8 mouse cellular contexts compared by ENCODE assay signal in genomic region chr2:181379778-181380177, GRCm38 (mm10). TPM values are rescaled to one million over a fixed set of nuclear protein-coding genes. Genes with fewer than 3 reads are reported as not detected.
DNase-seq lines count a peak whose midpoint lies in the region; ATAC-seq and TF ChIP-seq lines count a peak whose summit lies in the region.

TSS of gene Lime1 (plus strand) at chr2:181380078.

- TF ChIP-seq CTCF in left cerebral cortex, adult 2 months (IDR thresholded peaks at IDR 0.05), result no peak
- TF ChIP-seq CTCF in brain, embryonic 14.5 days (IDR thresholded peaks at IDR 0.05; ENCODE audit: borderline replicate concordance, extremely low read depth, insufficient read depth, insufficient read length), result no peak

- H3K4me1 ChIP-seq in hindbrain, embryonic 11.5 days (replicated peaks; ENCODE audit: control insufficient read depth, insufficient read depth, low read length), result no peaks in the 10 kb centered on the region

- no peak within 1 kb of the TSS for H3K9ac ChIP-seq in hindbrain, embryonic 11.5 days (ENCODE audit: low read depth, low read length)

- WGBS in hindbrain, embryonic 11.5 days, result 92% methylated on average over 12 of the region's 12 CpGs

- TF ChIP-seq POLR2A in brain, embryonic 14.5 days (IDR thresholded peaks at IDR 0.05; ENCODE audit: borderline replicate concordance, extremely low read depth, insufficient read depth, insufficient read length, poor library complexity, severe bottlenecking), result no peak

- no peak within 1 kb of the TSS for H3K4me2 ChIP-seq in hindbrain, embryonic 11.5 days (replicated peaks; ENCODE audit: low read depth, low read length)

- no peaks in the 10 kb centered on the region for H3K9me3 ChIP-seq in hindbrain, embryonic 11.5 days (ENCODE audit: control insufficient read depth, low read length)

- intact Hi-C loops in left cerebral cortex, adult 2 months (cut with DNase I), result no loop called here

- no peaks in the 10 kb centered on the region for H3K27me3 ChIP-seq in hindbrain, embryonic 11.5 days (ENCODE audit: control insufficient read depth, insufficient read depth, low read length)

- ATAC-seq in hindbrain, embryonic 11.5 days (ENCODE audit: low FRiP score), result no peak
- no peak for ATAC-seq in megakaryocyte progenitor cell, adult 5-6 weeks (replicated peaks; ENCODE audit: poor library complexity)

- no peak within 1 kb of the TSS for H3K4me3 ChIP-seq in left cerebral cortex, adult 2 months
- no peak within 1 kb of the TSS for H3K4me3 ChIP-seq in hindbrain, embryonic 11.5 days (ENCODE audit: low read depth, low read length)

- no peak within 1 kb of the TSS for H3K27ac ChIP-seq in left cerebral cortex, adult 2 months
- H3K27ac ChIP-seq in hindbrain, embryonic 11.5 days (ENCODE audit: low read depth, low read length), result no peak within 1 kb of the TSS

- DNase-seq in left cerebral cortex, adult 2 months (ENCODE audit: extremely low spot score in 1 of 2, low spot score in 2 of 2), result no peak
- no peak for DNase-seq in left cerebral cortex, adult 11 months (ENCODE audit: low spot score)
- DNase-seq in brain, embryonic 14.5 days (ENCODE audit: low read depth), result no peak
- DNase-seq in hindbrain, embryonic 11.5 days (ENCODE audit: low spot score), result no peak
- no peak for DNase-seq in urinary bladder, postnatal 14 days (ENCODE audit: low spot score)
- no peak for DNase-seq in adipocyte (ENCODE audit: low spot score)
- DNase-seq in urinary bladder, postnatal 4 days (ENCODE audit: low spot score in 2 of 2), result no peak

- peaks cover 10% of the 10 kb centered on the region for H3K36me3 ChIP-seq in hindbrain, embryonic 11.5 days (ENCODE audit: control insufficient read depth, insufficient read depth, low read length)

RNA-seq across cellular contexts. Expression of gene Lime1, which starts in this region (rescaled TPM):
- 10 to 100 TPM; 43.1 to 45.2 TPM for total RNA-seq in left cerebral cortex, adult 2 months (2021)
- 98.7 and 147 TPM in 2 replicates for polyA plus RNA-seq in brain, embryonic 14.5 days (2012; rRNA removed)
- polyA plus RNA-seq in hindbrain, embryonic 11.5 days (2014; fragmentation: Nextera tagmentation; extraction: Ambion mirVana), result 20.2 and 20.9 TPM in 2 replicates
- total RNA-seq in megakaryocyte progenitor cell, adult 5-6 weeks (2015), result 25.4 and 26.5 TPM in 2 replicates
- total RNA-seq in megakaryocyte progenitor cell, adult 5-6 weeks (2017), result 12.7 and 18.1 TPM in 2 replicates
